Mouse (Mus musculus) subcutaneous adipose tissue, adult 2 months (tissue): ENCODE measurements around the gene Cts8. TPM values are rescaled to one million over a fixed set of nuclear protein-coding genes. Genes with fewer than 3 reads are reported as not detected.

Experiments
- polyA plus RNA-seq: library from polyadenylated mRNA; depleted of rRNA; stranded (reverse); fragments of >200 nt; gene quantifications from 2 replicates; pipeline ENCODE4 v1.2.3, GENCODE M21; 2012; ENCODE audit warnings: low replicate concordance; rRNA removed

Cts8 gene
- not detected in 2 replicates for polyA plus RNA-seq

DNA sequence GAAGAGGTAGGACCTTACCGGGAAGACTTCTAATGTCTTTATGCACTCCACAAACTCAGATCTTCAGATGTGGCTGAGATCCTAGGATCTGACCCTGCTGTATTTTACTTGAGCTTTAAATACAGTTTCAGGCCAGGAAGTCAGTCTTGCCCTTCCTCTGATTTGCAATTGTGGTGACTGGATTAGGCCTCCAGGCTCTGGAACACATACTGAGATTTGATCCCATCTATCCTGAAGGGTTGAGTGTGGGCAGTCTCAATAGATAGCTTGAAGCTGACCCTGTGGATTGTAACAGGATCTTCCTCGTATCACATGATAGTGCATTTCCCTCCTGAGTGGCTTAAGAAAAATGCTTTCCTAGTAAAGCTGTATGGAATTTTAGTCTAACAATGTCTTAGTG is at the start of gene Cts8:
Gene Cts8, minus strand, starts transcription at position 101 of the 400 bp plus-strand sequence.

DNA sequence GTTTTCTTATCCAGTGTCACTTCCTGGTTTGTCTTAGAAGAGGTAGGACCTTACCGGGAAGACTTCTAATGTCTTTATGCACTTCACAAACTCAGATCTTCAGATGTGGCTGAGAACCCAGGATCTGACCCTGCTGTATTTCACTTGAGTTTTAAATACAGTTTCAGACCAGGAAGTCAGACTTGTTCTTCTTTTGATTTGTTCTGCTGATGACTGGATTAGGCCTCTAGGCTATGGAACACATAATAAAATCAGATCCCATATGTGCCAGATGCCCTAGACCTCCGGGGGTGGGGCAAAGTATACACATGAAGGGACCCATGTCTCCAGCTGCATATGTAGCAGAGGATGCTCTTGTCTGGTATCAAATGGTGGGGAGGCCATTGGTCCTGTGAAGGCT is 33.6 kb upstream of the Cts8 start, which contains the start of gene Gm49398:
Gene Gm49398, minus strand, starts transcription at position 101 of the 400 bp plus-strand sequence.

DNA sequence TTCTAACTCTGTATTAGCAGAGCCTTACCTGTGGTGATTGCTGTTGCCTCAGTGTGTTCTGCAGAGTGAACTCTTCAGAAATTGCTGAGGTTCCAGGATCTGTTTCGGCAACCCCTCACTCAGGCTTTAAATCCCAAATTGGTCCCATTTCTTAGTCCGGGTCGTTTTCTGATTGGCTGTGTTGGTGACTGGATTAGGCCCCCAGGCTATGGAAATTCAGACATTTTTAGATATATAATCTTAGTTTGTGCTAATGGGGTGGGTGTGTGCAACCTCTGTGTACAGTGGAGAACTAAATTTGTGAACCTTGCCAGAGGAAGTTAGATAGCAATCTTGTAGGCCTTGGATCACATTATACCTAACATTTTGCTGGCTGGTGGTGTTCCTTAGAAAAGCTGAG is 51.8 kb downstream of the Cts8 start, which contains the start of gene Cts6:
Gene Cts6, minus strand, starts transcription at position 101 of the 400 bp plus-strand sequence.

Other genes with a start within 250 kb of the Cts8 start
- gene Ctsj, start 249.4 kb downstream of the Cts8 start, polyA plus RNA-seq, result not detected in 2 replicates
- gene Ctsq, start 214.7 kb downstream of the Cts8 start, polyA plus RNA-seq, result not detected in 2 replicates
- gene Ctsr, start 91.1 kb downstream of the Cts8 start, polyA plus RNA-seq, result not detected in 2 replicates
- gene Cts6, start 51.9 kb downstream of the Cts8 start, polyA plus RNA-seq, result not detected in 2 replicates
- gene Gm49398, start 33.5 kb upstream of the Cts8 start, polyA plus RNA-seq, result not detected in 2 replicates
- not detected in 2 replicates for gene Cts7, start 102.8 kb upstream of the Cts8 start, polyA plus RNA-seq